ENCODE assay signal across 13 mouse cellular contexts in genomic region chrX:139596404-139596803, GRCm38 (mm10).
"Had no signal": no experiment of that assay in that cellular context is flagged by ENCODE, and none has a peak within 500 bp of the region (broad histone marks: within the 10 kb centered on the region; RNA-seq: fewer than 3 reads in every experiment).

No protein-coding gene starts in this region.

- H3K9ac ChIP-seq: hindbrain, embryonic 15.5 days; limb, embryonic 13.5 days; liver, embryonic 14.5 days; lung, embryonic 15.5 days; midbrain, embryonic 12.5 days; neural tube, embryonic 15.5 days had no signal

- H3K27me3 ChIP-seq: lung, embryonic 15.5 days had no signal

- H3K4me3 ChIP-seq: hindbrain, embryonic 15.5 days; layer of hippocampus, adult 2 months; limb, embryonic 13.5 days; lung, embryonic 15.5 days; midbrain, embryonic 12.5 days; myocyte; neural tube, embryonic 15.5 days had no signal

- H3K36me3 ChIP-seq: hindbrain, embryonic 15.5 days; limb, embryonic 13.5 days; lung, embryonic 15.5 days; midbrain, embryonic 12.5 days; neural tube, embryonic 15.5 days had no signal

- H3K27ac ChIP-seq: hindbrain, embryonic 15.5 days; layer of hippocampus, adult 2 months; limb, embryonic 13.5 days; liver, embryonic 14.5 days; lung, embryonic 15.5 days; midbrain, embryonic 12.5 days; neural tube, embryonic 15.5 days had no signal

- H3K4me2 ChIP-seq: hindbrain, embryonic 15.5 days; limb, embryonic 13.5 days; lung, embryonic 15.5 days; midbrain, embryonic 12.5 days; neural tube, embryonic 15.5 days had no signal

- DNase-seq: left cerebral cortex, postnatal 4 days; right cerebral cortex, adult 18-20 months; right cerebral cortex, postnatal 25 days; thymus, adult 18-20 months; thymus, postnatal 25 days had no signal

- H3K9me3 ChIP-seq: hindbrain, embryonic 15.5 days; limb, embryonic 13.5 days; lung, embryonic 15.5 days; midbrain, embryonic 12.5 days; neural tube, embryonic 15.5 days had no signal

- H3K4me1 ChIP-seq: hindbrain, embryonic 15.5 days; limb, embryonic 13.5 days; lung, embryonic 15.5 days; midbrain, embryonic 12.5 days; neural tube, embryonic 15.5 days had no signal
